Mouse (Mus musculus) heart, postnatal 10 days (tissue): ENCODE results near the gene Fam189a1. TPM values are rescaled to one million over a fixed set of nuclear protein-coding genes. Genes with fewer than 3 reads are reported as not detected.
A peak's percentile ranks its signal among the peaks of the same experiment; 100 is the strongest.

Experiments used
- DNase-seq, 2 experiments: peaks; one replicate each; pipeline ENCODE4 v3.0.0; 2021
- intact Hi-C: fragments of 180-260 bp; cut with DNase I; formaldehyde crosslinking; loops from one replicate; pipeline ENCODE4 v1.15.1; 2025
- total RNA-seq, 2 experiments: library from RNA; stranded (reverse); gene quantifications; 2 replicates each; pipeline ENCODE4 v1.2.3; 2021

Gene Fam189a1
- total RNA-seq, 2 experiments from 2014 or later = not detected

DNA sequence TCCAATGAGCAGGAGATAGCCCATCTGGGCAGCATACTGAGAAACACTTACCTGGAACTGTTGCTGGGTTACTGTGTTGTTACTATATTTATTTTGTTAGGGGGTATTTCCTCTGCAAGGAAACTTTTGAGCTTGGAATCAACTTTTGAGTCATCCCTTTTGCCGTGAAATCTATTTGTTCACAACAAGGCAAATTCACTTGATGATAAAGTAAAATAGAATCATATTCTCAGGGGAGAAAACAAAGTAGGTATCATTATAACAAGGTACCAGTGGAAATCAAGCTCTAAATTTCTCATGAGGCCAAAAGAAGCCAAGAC is 315.8 kb downstream of the Fam189a1 start:
- intact Hi-C loops = loop anchor here (5.0 kb wide), 1 partner anchor 232 kb away; no protein-coding TSS in a partner anchor
- no peak for DNase-seq

DNA sequence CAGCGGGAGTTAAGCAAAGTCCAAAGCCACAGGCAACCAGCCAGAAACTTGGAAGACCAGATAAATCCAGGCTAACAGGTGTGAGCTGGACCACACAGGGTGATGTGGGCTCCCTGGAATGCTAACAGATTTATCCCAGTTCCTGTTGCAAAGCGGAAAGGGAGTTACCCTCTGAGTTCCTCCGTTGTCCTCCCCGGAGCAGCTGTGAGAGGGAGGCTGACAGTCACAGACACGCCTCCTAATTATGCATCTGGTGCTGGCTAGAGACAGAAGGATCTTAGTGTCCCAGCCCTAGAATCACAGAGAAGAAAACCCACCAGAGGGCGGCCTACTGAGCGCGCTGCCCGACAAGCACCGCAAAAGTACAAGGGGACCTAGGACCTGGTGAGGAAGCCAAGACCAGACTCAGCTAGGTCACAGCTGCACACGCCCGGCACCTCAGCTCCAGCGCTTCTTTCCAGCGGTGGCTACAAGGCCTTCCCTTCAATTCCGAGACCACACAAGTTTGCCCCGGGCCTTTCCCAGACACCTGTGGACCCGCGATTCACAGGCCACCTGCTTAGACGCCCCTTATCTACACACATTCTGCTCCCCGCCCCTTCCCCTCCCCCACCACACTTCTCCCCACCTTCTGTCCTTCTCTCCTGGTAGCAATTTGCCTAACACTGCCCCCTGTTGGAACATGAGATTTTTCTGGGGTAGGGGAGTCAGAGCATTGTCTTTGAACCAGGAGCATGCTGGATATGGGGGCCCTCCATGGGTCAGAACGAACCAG is 316.4 kb downstream of the Fam189a1 start:
- intact Hi-C loops = loop anchor here (5.0 kb wide), 1 partner anchor 232 kb away; no protein-coding TSS in a partner anchor
- peak; percentile 55 to 58 for DNase-seq

DNA sequence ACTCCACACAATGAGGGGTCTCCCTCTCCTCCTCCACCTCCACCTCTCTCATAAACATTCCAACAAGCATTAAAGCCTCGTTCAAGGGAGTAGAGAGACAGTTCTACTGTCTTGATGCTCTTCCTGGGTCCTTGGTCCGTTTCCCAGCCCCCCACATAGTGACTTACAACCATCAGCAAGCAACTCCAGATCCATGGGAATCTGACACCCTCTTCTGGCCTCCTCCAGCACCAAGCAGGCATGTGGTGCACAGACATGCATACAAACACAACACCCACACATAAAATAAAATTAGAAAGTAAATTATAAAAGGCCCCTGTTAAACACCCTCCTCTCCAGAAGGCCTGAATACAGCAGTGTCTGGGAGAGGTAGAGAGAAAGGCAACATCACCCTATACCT is 317.1 kb downstream of the Fam189a1 start:
- intact Hi-C loops = no loop called here

DNA sequence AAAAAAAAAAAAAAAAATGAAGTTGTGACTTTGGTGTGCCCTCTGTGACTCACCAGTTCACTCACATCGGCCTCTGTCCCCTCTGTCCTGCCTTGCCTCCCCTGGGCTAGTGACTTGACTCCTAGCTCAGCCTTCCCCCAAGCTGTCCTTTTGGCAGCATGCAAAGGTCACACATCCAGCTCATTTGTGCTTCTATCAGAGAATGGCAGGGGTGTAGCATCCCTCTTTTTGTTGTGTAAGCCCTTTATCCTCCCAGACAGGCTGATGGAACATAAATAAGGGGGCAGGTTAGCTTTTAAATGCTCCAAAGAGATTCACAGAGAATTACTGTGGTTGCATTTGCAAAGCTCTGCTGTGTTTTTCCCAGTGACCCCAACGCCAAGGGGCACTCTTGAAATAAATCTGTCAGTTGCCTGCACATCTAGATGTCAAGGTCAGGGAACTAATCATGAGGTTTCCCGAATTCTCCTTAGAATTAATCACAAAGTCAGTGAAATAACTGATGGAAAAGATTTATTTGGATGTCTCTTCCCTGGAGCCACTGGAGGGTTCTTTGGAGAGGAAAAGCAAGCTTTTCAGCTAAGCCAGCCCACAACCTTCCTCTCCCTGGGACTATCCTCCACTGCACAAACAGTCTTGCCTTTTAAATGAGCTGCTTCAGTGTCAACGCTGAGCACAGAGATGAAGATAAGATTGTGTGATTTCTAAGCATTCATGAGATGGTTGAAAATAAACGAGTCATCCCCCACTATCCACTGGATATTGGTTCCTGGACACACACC is 326.0 kb downstream of the Fam189a1 start:
- DNase-seq = no peak
- intact Hi-C loops = no loop called here

More for the DNA sequence above, 317.1 kb downstream of the Fam189a1 start:
- DNase-seq = no peak

DNA sequence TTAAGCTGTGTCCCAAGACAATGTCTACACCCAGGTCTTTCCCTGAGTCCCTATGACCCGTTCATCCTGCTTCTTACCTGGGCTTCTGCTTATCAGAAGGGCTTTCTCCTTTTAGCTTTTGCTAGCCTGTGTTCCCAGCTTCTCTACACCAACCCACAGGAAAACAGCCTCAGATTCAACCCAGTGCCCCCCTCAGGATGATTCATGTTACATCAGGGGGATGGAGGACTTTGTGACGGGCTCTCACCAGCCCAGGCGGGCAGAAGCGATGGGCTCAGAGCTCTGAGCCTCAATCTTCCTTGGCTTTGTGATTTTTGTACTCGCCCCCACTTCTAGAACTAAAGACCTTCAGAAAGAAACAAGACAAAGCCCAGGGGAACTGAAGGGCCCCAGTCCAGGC is 335.3 kb downstream of the Fam189a1 start:
- no peak for DNase-seq
- intact Hi-C loops = no loop called here

DNA sequence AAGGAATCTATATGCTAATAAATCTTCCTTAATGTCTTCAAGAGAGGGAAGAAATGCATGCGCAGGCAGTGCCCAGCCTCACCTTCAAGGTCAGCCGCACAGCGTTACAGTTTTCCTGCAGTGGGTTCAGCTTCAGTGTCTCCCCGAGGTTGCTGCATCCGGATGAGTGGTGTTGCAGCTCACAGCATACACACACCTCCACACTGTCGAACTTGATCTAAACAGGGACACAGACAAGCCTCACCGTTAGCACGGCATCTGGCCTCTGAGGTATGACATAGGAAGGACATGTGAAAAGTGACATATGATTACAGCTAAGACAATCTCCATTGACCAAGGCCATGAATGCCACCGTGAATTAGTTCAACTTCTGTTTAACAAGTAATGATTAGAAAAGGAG is 336.7 kb downstream of the Fam189a1 start:
- intact Hi-C loops = no loop called here
- DNase-seq = no peak

DNA sequence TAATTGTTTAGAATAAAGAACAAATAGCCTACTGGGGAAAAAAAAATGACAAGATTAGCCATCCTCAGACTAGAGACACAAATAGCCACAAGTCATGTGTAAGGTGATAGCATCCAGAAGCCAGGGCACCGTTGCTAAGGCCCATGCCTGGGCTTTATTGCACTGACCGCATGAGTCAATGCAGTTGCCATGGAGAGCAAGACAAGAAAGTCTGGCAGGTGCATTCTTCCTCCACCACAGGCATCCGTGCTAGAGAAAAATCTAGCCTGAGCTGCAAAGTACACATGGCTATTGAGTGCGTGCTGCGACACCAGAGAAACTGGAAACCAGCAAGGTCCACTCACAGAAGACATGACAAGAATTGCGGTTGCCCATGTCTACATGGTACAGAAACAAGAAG is 347.5 kb downstream of the Fam189a1 start:
- intact Hi-C loops = no loop called here
- no peak for DNase-seq

DNA sequence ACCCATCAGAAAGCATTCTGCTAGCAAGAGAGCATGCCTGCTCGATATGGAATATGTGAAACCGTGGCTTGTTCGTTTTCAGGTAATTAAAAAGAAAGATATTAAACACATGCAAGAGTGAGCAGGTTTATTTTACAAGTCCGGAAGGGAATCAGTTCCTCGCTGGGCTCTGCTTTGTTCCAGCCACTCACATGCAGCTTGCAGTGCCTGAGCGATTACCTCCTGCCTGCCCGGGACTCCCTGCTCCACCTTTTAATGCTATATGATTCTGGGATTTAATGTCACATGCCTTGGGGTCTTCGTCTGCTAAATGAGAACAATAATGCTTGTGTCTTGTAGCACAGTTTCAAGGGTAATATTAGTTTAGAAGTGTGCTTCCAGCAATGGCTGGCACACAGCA is 351.3 kb downstream of the Fam189a1 start:
- intact Hi-C loops = no loop called here
- no peak for DNase-seq

DNA sequence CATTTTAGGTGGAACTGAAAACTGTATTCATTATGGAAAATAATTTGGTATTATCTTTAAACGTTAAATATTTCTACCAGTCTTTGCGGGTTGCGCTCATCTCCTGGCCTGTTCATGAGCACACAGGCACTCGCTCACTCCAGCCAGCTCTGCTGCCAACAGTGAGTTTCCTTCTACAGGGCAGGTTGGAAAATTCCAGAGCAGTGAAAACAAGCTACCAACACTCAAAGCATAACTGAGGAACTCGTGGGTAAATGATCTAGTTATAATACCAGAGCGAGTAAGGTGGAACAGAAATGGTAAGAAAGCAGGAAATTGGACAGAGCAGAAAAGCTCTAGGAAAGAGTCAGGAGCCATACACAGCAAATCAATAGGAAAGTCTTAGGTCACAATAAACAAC is 360.8 kb downstream of the Fam189a1 start:
- intact Hi-C loops = no loop called here
- no peak for DNase-seq

DNA sequence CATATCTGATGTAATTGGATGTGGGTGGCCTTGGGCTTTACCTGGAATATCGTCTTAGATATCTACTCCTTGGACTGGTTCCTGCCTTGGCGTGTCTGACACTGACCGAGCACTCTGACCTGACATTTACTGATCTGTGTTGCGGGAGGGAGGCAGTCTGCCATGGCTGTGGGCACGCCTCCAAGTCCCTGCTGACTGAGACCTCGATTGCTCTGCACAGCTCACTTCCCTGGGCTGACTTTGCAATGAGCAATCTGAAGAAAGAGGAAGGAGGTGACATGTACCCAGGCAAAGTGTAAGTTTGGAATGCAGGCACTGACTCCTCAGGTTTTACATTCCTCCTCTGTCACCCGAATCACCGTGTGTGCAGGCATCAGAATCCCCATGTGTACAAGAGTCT is 364.3 kb downstream of the Fam189a1 start:
- intact Hi-C loops = no loop called here
- peak; percentile 47 to 58 for DNase-seq

DNA sequence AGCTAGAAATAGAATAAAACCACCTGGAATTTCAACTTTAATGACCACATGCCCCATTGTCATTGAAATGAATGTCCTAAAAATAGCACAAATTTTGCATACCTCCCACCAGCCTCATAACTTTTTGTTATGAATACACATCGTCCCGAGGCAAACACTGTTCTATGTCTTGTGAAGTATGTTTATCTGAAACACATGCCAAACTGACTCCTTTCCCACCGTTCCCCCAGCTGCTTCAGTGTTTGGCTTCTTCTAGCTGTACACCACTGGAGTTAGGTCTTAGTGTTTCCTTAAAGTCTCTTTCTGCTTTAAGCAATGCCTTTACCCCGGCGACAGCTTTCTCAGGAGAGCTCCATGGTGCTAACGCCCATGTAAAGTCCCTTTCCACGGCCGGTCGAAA is 365.2 kb downstream of the Fam189a1 start:
- intact Hi-C loops = no loop called here

DNA sequence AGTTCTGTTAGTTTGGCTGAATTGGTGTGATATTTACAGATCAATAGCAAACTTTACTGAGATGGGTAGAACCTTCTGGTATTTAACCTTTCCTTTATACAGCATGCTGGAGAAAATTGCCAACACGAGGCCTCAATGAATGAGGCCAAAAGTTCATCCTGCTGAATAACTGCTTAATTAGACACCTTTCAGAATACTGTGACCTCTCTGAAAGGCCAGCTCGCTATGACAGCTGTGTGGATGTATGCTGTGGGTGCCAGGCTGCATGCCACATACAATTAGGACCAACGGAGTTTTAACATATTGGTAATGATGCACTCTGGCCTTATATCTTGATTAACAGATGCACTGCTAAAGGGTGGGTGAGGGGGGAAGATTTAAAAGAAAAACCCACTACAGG is 371.3 kb downstream of the Fam189a1 start:
- no peak for DNase-seq
- intact Hi-C loops = no loop called here

More for the DNA sequence above, 365.2 kb downstream of the Fam189a1 start:
- no peak for DNase-seq

DNA sequence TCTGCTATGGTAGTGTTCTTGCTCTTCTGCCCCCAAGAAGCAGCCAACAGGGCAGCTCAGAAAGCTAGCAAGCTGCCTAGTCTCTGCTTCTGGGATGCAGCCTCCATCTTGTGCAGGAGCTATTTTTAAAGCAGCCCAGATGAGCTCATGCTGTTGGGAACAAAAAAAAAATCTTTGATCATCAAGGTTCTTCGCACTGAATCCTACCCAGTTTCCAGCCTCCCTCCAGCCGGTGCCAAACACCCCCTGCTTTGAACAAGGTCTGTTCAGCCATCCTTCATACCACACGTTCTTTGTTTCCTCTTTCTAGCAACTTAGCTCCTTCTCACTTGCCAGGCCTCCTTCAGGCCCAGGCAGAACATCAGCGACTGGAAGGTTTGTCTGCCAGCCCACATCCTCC is 376.9 kb downstream of the Fam189a1 start:
- intact Hi-C loops = no loop called here
- DNase-seq = no peak

DNA sequence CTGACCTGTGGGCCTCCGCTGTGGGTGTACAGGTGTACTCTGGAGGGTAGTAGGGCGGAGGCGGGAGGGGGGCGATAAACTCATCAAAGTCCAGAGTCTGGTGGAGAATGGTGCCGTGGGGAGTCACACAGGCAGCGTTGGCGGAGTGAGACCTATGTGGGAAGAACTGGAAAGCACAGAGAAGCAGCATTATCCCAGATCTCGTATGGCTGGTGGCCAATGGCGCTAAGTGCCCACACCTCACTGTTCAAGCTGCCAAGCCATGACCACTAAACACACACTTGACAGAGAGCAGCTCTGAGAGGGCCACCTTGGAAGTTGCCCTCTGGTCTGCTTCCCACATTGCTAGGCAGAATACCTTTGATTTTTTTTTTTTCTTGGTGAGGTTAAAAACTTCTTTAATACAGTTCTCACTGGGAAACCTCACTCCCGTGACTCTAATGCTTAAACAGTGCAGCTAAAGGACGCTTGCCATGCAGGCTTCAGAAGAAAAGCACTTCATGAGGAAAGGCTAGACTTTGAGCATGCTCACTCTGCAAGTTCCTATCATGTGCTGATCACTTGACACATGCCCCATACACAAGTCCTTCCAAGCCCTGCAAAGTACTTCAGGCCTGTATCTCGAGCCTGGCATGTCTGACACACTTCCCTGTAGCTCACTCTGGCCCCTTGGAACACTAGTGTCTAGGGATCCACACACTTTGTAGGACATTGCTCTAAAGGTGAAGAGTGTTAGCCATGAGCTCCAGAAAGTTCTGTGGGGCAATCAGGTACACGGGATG is 379.5 kb downstream of the Fam189a1 start:
- no peak for DNase-seq
- intact Hi-C loops = no loop called here

DNA sequence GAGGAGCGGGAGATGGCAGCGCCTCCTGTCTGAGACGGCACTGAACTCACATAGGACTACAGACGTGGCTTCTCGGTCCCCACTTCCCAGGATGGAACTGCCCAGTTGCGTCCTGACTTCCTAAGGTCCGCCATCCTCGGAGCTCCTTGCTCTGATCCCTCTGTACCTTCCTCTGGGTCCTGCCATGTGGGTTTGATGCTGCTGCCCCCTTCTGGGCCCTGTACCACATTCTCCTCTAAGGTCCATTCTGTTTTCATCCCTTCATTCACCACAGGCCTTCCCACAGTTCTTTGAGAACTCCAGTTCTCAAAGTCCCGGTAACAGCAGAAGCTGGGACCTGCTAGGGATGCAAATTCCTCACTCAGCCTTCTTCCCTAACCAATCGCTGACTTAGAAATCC is 382.9 kb downstream of the Fam189a1 start:
- intact Hi-C loops = no loop called here
- DNase-seq = no peak

DNA sequence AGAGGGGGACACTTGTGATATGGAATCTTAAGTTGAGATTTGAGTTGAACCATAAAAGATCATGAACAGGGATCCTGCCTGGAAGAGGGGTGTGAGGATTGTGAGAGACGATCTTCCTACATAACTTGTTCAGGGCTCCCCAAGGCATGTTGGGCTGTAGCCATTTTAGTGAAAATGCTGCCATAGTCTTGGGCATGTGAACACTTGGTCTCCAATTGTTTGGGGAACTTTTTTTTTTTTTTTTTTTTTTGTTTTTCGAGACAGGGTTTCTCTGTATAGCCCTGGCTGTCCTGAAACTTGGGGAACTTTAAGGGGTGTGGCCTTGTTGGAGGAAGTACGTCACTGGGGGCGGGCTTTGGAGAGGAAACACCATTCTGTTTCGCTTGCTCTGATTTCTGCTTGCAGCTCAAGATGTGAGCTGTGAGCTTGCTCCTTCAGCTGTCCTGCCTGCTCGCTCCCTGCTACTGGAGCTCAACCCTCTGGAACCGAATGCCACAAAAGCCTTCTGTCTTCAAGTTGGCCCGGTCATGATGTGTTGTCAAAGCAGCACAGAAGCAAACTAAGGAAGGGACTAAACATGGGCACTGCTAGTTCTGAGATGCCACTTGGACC is 385.5 kb downstream of the Fam189a1 start:
- no peak for DNase-seq
- intact Hi-C loops = no loop called here

DNA sequence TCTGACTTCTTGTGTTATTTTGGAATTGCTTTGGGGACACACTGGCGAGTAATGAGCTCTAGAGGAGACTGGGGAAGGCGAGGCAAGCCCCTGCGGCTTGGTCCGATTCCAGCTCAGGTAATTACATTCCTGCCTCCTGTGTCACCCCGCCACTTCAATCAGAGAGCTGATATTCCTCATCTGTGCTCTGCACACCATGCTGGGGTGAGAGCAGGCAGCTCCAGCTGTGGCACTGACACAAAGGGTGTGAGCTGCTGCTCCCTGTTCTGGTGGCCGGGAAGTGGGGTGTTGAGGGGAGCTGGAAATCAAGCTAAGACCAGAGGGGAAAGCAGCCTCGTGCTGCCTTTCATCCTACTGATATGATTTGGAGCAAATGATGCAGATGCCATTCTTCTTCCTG is 386.6 kb downstream of the Fam189a1 start:
- intact Hi-C loops = no loop called here
- DNase-seq = no peak

DNA sequence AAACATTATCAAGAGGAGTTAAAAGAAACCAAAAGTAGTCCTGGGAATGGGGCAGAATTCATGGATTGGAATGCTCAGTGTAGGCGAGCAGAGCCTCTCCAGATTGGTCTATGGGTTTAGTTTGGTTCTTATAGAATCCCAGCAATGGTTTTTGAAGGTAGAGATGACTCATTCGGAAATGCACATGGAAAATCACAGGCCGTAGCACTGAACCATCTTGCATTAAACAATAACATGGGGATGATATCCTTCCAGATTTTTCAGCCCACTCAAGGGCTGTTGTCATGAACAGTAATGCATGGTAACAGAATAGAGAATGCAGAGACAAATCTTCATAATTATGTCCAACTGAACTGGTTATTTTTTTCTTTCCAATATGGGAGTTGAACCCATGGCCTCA is 390.8 kb downstream of the Fam189a1 start:
- intact Hi-C loops = no loop called here
- DNase-seq = no peak

DNA sequence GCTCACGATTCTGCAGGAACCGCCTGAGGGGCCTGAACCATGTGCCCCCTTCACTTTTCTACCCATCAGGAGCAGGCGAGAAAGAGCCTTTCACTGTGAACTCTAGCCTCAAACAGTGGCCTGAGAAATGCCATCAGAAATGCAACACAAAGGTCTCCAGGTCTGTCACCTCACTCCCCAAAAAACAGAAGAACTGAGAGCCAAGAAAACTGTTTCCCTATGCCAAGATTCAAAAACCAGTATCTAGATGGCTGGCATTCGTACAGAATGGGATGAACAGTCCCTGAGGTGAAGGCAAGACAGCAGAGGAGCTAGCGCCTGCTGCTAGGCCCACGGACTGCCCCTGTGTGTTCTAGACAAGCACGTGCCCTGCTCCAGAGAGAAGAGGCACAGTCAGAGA is 401.2 kb downstream of the Fam189a1 start:
- DNase-seq = no peak
- intact Hi-C loops = no loop called here

DNA sequence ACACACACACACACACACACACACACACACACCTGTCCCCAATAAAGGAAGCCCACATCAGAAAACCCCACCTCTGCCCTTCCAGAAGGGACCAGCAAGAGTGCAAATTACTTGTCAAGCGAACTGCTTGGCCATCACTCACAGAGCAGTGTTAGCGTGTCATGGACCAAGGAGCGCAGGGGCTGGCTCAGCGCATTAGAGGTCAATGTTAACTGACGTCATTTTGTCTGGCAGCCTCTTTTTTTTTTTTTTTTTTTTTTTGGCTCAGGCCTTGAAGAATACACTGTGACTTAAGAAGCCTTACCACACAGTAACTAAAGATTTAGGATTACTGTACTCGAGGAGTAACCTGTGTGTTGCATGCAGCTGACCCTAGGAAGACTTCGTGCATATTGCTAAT is 402.2 kb downstream of the Fam189a1 start:
- no peak for DNase-seq
- intact Hi-C loops = no loop called here

DNA sequence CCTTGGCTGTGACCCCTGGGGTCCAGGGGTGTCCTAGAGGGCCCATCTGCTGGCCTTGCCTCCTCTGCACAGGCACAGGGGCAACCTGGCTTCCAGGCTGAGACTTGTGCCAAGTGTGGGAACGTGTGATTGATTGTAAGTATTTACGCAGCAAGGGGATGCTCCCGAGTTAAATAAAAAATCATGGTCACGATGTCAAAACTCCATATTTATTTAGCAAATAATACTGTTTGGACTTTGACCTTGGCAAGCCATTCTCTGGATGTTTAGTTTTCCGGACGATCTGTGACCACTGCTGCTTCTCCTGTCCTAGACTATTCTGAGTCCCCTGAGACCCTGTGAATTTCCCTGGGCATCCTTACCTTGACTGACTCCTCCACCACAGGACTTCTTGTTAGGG is 402.7 kb downstream of the Fam189a1 start:
- intact Hi-C loops = no loop called here
- no peak for DNase-seq
